Mouse (Mus musculus) gastrocnemius, postnatal 25 days (tissue): ENCODE measurements around the gene Gas2l2. TPM values are rescaled to one million over a fixed set of nuclear protein-coding genes. Genes with fewer than 3 reads are reported as not detected.

Experiments
- DNase-seq: peaks from one replicate; pipeline ENCODE4 v3.0.0; 2022
- long read RNA-seq, 2 experiments: library from polyadenylated mRNA; stranded (forward); transcript quantifications; one replicate each; pipeline ENCODE4 v2.0.0; 2021
- total RNA-seq, 2 experiments: library from RNA; stranded (reverse); gene quantifications; 1 replicate in 1 of 2; 2 replicates in 1 of 2; pipeline ENCODE4 v1.2.3; 2021

Gas2l2 gene
- total RNA-seq, result not detected
- long read RNA-seq, experiment 1, result 0 reads
- long read RNA-seq, experiment 2, result 0 reads

DNA sequence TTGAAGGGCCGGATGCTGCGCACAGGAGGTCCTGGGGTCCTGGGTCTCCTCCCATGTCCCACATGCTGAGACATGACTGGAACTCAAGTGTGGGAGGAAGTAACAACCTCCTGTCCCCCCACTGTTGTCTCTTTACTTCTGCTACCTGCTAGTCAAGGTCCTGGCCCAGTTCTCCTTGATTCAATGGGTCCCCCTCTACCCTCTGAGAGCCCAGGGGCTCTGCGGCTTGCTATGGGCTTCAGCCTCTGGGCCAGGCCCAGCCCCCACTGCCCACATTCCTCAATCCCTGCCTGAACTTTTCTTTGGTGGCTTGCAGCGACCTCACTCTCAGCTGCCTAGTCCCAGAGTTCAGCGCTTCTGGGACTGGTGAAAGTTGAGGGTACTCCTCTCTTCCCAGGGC, at the start of gene Gas2l2:
Gas2l2 (minus strand) TSS at position 101 of the 400 bp plus-strand sequence.
- no peak for DNase-seq

DNA sequence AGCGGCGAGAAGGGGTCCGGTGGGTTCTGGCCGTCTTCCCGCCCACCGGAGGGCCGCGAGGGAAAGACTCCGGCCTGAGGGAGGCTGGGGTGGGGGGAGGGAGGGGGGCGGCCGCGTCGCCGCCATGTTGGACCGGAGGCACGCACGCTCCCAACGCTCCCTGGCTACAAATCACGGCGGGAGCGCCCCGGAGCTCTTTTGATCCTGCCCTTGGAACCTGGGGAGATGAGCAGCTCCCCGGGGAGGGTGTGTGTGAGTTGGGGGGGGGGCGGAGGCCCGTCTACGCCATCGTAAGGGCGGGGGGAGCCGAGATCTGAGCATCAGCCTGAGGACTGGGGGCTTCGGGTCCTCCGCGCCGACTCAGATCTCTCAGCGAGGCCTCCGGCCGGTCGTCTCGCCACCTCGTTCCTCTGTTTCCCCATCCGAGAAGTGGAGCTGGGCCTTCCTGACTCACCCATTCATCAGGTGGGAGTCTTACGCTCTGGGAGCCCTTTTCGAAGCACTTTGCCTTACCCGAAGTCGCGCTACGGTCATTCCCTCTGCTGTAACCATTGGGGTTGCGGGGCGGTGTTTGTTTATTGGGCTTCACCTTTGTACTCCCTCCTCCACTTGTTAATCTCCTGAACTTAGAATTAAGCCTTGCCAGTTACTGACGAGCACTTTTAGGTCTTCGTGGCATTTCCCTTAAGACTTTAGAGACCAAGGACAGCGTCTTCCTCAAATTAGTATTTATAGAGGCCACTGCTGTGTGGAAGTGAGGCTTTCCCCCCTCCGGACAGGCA, 44.2 kb upstream of the Gas2l2 start:
- DNase-seq, result no peak

DNA sequence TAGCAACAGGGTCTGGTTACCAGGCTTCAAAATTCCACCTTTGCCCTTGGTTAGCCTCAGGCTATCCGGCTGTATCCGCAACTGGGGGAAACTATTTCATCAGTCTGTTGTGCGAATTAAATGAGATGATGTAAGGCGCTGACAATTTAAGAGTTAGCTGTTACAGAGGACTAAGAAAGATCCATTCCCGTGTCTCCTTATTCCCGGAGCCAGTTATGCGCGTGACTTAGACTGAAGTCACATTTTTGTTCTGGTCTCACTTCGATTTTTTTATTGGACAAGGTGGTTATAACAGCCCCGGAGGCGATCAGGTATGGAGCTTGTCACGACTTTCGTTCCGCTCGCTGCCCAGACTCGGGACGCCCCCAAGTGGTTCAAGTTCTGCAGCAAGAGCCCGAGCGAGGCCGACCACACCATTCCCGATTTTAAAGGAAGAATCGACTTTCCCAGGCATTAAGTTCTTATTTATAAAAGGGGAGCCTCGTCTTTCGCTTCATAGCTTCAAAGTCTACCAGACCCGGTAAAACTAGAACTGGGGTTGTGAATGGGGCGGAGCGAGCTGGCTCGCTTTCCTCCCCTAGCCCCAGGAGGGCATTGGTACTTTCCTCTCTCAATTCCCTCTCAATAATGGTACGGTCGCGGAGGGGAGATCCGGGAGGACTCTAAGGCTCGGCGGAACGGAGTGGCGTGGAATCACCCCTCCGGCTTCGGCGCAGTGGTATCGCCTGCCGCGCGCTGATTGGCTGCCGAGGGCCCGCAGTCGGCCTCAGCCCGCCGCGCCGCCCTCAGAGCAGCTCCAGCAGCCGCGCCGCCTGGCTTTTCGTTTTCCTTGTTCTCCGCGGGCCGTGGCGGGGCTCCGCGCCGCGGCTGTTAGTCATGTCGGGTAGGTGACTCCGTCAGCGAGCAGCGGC, 43.3 kb upstream of the Gas2l2 start, which contains the start of gene Taf15:
Taf15 (plus strand) TSS at position 763 of the 911 bp plus-strand sequence.
- peak; percentile 99 for DNase-seq

DNA sequence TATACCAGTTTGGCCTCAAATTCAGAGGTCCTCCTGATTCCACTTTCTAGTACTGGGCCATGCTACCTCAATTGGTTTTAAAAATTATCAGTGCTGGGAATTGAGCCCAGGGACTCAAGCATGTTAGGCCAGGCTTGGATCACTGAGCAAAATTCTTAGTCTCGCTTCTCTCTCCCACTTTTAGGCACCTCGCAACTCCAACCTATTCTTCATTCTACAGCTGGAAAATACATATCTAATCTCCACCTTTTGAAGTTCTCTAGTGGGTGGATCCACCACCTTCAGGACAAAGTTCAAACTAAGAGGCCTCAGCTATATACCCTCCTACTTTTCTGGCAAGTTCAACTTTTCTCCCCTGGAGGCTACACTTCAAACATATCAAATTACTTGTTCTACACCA, 42.5 kb upstream of the Gas2l2 start:
- no peak for DNase-seq

DNA sequence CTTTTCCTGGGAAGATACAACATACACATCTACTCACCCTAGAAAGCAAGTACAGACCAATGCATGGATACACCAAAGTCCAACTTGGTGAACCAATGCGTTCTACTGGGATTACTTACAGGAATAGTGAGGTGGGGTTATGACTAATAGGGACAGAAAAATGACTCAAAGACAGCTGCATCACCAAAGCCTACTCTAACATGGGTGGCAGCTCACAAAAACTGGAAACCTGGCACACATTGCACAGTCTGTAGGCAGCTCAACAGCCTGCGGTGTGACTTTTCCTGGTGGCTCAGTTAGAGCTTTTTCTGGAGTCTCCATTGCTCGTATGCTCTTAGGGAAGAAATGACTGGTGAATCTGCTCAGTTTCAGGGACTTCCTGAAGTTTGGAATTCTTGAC, 39.5 kb upstream of the Gas2l2 start:
- no peak for DNase-seq

DNA sequence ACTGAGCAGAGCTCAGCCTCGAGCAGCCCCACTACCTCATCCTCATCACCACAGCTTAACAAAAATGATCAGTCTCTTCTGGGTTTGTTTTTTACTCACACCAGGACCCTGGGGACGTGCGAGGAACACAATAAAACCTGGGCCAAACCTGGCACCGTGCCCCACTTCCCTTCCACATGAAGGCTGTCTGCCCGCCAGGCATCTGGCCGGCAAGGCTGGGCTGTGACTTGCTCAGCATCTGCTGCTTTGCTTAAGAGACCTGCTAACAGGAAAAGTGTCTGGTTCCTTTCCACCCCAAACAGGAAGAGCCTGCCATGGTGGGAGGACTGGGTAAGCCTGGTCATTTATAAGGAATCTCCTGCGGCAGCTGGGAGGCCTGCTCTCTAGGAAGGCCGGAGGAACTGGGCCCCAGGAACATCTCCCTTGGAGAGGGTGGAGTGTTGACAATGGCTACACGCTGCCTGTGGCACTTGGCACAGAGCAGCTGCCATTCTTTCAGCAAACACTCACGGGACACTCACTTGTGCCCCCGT, 37.9 kb upstream of the Gas2l2 start:
- DNase-seq, result peak; percentile 80

DNA sequence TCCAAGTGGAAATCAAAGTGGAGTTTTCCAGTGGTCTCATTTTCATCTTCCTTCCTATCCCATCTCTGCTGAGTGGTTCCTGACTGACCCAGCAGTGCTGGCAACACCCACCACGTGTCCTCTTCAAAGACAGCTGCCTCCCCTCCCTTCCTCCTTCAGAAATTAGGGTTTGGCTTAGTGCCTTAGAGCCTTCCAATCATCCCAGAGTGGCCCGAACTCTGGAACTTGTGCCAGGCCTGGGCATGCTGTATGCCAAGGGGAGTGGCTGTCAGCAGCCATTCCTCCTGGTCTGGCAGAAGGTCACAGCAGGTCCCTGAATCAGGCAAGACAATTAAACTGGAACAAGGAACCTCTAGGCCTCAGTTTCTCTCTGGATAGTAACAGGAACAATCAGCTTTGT, 36.7 kb upstream of the Gas2l2 start:
- peak; percentile 32 for DNase-seq

DNA sequence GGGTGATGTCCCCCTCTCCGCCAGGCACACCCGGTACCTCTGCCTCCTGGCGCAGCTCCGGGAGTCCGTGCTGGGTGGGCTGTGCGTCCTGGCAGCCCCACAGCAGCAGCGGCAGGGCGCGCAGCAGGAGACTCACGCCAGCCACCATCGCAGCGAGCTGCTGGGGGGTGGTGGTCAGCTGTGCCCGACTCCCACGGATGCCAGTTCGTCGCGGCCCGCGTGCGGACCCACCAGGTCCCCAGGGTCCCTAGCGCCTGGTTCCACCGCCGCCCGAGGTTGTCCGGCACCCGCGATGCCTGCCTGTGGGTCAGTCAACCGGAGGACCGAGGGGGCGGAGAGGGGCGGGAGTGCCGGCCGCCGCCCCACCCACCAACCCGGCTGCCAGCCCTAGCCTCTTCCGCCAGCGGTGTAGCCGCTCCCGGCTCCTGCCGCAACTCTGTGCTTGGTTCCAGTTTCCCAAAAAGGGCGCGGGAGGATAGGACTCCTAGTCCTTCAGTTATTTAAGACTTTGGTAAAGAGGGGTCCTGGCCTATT, 33.5 kb upstream of the Gas2l2 start, which contains the start of gene Mmp28:
Mmp28 (minus strand) TSS at position 361 of the 534 bp plus-strand sequence.
- DNase-seq, result peak; percentile 66

DNA sequence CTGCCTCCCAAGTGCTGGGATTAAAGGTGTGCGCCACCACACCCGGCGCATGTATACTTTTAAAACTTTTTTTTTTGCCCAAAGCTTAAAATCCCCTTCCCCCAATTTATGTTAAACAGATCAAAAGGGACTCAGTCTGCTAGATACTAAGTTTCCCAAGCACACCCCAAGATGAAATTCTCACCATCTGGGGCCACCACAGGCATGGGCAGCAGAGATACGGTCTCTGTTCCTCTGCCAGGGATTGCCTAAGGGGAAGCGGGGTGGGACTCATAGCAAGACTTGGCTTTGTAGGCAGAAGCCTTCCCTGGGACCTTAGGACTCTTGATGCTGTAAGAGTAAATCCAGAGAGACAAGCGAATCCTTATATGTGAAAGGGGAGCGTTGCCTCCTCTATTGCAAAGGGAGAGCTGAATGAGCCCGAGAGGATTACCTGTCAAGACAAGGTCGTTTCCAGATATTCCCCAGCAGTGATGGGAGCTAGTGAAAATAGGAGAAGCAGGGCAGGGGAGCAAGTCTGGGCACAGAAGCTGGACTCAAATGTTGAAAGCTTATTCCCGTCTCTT, 32.3 kb upstream of the Gas2l2 start:
- DNase-seq, result no peak

DNA sequence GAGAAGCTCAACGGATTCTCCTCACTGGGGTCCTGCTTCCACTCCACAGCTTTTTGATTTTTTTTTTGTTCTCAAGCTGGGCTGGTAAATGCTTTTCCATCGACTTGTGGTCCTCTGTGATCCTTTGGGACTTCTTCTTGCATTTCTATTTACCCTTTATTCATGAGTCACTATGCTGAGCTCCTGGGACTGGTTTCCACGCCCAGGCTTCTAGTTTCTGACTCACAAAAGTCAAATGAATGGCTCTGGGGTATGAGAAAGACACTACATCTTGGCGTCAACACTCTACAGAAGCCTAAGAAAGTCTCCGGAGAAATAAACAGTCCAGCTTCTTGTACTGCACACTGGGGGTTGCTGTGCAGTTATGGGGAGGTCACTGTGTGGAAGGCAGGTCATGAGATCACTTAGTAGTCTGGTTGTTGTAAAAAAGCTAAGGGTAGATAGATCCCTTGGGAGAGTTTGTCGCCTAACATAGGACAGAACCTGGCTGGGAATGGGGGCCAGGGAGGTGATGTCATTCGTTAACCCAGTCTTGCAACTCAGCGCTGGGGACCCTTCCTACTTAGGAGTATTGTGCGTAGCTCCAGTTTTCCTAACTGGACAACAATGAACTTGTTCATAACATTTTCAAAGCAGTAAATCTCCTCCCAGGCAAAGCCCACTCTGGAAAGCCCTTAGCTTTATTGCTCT, 28.8 kb upstream of the Gas2l2 start:
- DNase-seq, result peak; percentile 30

DNA sequence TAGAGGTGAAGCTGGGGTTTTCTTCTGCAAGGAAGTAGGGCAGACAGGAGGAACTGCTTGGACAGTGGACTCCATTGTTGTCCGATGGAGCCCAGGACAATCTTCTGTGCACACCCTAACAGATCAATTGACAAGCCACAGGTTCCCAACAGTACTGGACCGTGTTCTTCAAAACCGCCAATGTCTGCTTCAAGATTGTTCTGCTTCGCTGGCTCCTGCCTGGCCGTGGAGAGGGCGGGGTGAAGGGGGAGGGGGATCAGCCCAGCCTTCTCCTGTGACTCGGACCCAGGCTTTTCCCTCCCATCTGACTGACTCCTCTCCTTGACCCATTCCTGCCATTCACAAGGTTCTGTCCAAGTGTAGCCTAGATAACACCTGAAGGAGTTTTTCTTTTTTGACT, 28.0 kb upstream of the Gas2l2 start:
- DNase-seq, result no peak

DNA sequence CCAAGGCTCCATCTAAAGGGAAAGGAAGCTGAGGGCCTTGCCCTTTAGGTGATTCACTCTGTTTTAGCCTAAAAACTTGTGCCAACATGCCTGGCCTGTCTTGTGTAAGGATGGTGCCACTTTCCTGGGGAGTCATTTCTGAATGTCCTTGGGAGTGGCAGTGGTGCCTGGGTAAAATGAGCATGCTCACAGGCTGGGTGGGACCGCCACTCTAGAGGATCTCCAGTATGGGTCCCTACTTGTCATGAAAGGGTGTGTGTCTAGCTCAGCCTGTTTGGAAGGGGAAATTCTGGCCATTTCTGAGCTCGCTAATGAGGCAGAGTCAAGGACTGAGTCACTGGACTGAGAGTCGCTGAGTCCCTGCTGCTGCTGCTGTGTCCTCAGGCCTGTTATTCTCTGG, 26.4 kb upstream of the Gas2l2 start:
- no peak for DNase-seq

DNA sequence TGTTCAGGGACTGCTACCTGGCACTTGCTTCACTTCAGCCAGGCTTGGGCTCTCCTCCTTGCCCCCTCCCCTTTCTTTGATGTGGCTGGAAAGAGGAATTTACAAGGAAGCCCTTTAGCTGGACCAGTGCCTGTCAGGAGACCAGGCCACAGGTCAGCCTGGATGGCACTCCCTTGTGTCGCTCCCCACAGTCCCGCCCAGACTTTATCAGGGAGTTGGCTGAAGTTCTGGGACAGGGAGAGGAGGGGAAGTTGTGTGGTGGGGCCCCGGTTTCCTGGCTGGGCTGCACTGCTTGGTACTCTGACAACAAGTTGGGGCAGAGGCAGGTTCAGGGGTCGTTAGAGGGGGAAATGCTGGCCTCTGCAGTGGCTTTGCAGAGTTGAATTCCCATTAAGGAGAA, 25.3 kb upstream of the Gas2l2 start:
- peak; percentile 28 for DNase-seq

DNA sequence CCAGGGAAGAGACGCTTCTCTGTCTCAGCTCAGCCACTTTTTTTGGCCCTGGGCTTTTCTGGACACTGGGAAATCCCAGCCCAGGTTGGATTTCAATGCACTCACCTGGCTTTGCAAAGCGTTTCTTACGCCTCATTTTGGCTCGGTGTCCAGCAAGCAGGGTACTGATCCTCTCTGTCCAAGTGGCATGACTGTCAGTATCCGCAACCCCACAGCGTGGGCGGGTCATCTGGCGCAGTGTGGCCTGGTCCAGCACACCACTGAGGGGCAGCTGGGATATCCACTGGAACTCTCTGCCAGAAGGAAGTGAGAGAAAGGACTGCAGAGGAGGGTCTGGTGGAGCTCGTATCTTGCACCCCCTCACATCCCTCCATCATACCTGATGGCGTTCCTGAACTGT, 22.0 kb upstream of the Gas2l2 start:
- DNase-seq, result no peak

DNA sequence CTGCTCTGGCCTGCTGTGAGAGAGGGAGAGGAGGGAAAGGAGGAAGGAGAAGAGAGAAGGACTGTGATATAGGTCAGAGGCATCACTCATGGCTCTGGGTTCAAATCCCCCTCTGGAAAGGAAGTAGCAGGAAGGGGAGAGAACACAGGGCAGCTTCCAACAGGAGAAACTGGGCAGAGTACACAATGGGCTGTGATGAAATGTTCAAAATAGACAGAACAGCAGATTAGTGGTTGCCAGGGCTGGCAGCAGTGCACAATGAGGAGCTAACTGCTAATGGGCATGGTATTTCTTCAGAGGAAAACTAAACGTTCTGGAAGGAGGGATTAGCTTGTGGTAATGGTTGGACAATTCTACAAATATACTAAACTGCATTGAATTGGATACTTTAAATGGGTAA, 21.3 kb upstream of the Gas2l2 start:
- DNase-seq, result no peak

DNA sequence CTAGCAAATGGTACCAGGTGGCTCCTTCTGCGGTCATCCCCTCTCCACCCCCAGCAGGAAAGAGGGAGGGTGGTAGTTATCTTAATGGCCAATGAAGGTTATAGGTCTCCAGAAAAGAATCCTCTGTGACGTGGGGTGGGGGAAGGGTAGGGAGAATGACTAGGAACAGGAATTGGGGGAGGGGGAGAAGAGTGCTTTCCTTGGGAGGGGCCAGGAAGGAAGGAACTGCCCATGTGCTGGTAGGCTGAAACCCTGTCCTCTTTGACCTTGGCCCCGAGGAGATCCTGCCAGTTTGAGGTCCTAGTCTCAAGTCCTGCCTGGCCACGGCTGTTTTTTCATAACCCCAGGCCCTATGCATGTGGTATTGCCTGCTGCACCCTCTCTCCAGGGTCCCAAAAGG, 20.0 kb upstream of the Gas2l2 start:
- DNase-seq, result no peak

DNA sequence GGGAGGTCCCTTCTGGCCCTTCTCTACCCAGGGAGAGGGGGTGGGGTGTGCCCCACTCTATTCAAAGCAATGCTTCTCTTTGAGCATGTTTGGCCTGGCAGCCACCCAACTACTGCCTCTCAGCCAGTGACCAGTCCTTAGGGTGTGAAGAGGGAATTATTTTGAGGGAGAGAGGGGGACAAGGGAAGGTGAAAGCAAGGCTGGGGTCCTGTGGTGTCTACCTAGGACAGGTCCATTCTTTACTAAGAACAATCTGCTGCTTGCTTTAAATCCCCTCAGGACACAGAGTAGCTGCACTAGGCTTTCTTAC, 19.6 kb upstream of the Gas2l2 start:
- no peak for DNase-seq

DNA sequence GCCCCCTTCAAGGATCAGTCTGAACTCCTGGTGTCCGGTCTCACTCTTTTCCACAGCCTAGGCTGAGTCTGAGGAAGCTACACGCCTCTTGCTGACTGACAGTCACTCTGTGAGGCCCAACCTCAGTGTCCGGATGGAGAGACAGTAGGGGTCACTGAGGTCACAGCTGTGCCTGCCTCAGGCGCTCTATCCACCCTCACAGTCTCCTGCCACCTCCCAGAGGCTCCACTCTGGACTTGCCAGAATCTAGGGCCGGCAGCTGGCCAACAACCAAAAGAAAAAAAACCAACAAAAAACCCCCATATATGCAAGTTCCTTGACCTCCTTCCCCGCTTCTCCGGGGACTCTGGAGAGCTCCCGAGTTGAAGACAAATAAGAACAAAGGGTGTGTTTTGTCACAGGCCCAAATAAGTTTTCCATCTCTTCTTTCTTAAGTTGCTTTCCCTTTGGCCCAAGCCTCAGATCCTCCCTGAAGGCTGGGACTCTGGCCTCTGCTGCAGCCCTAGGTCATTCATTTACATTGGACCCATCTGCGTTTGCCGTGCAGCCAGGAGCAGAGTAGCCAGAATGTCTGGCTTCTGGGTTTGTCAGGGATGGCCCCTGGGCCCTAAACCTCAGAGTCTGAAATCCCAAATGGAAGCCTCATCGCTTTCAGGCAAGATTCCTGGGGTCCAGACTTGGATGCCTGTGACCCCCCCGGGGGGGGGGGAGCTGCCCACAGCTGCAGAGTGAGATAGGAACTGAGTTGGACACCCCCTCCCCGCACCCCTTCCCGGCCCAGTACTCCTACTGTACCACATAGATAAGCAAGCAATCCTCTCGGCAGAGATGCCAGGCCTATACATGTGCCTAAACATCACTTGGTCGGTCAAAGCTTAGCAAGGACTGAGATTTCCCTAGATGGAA, 19.0 kb upstream of the Gas2l2 start:
- peak; percentile 62 for DNase-seq

DNA sequence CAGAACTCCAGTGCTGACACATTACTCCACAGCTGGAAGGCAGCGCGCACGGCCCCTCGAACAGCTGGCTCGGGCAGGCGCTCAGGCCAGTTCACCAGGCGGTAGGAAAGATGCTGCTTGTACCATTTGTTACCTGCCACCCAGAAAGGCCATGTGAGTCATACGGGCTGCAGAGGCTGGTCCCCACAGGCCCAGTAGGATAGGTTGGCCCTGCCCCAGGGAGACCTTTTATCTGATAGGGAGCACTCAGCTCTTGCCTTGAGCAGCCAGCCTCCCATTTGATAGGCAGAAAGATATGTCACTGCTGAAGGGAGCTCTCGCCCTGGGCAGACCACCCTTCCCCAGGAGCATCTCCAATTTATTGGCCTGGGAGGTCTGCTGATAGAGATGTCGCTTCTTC, 18.4 kb upstream of the Gas2l2 start:
- DNase-seq, result no peak

DNA sequence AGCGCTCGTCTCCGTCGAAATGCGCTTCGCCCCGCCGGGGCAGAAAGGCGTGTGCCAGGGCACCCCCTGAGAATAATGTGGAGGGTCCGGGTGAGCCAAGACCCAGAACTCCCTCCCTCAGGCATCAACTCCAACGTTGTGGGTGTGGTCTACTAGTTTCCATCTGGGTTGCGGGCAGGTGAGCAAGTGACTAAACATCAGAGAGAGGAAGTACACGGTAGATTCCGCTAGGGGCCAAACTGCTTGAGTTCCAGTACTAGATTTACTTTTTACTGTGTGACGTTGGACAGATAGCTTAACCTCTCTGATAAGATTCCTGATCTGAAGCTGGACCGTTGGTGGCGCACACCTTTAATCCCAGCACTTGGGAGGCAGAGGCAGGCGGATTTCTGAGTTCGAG, 15.7 kb upstream of the Gas2l2 start:
- DNase-seq, result no peak

DNA sequence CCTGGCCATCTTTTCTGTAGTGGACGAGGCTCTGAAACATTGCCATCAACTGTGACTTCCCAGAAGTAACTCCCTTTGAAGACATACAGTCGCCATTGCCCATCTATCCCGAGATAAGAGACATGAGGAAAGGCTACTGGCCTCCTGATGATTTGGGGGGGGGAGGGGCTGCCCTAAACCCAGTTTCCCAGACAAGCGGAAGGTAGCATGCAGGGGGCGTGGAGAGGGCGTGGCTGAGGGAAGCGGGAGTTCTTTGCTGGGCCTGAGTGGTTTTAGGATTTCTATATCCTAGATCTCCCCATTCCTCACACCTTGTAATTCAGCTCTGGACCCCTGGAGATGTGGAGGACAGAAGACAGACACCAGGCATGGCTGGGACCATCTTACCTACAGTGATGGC, 14.6 kb upstream of the Gas2l2 start:
- no peak for DNase-seq
